Mouse (Mus musculus) cortical plate, adult 2 months (tissue): Measurements from ENCODE around the gene Ccl11. TPM values are rescaled to one million over a fixed set of nuclear protein-coding genes. Genes with fewer than 3 reads are reported as not detected.

Experiments
- H3K27ac ChIP-seq: fragments of 200-500 bp; 2 replicates; pipeline ENCODE4 v1.5.1; 2012; ENCODE audit warnings: low read length, control low read depth, inconsistent platforms; ENCODE audit not compliant: insufficient read depth
- H3K4me1 ChIP-seq: fragments of 200-500 bp; 2 replicates; pipeline ENCODE4 v1.6.1; 2011; ENCODE audit warnings: low read length; ENCODE audit not compliant: control insufficient read depth, insufficient read depth
- H3K4me3 ChIP-seq: fragments of 200-500 bp; 2 replicates; pipeline ENCODE4 v1.5.1; 2011; ENCODE audit warnings: mild to moderate bottlenecking, low read length, control low read depth; ENCODE audit not compliant: insufficient read depth
- CTCF ChIP-seq: fragments of 200-500 bp; IDR thresholded peaks from 2 replicates; pipeline ENCODE4 v1.5.1; 2011; ENCODE audit warnings: mild to moderate bottlenecking, control low read depth, low read length; ENCODE audit not compliant: insufficient read depth; ENCODE audit errors: extremely low read depth
- POLR2A ChIP-seq: fragments of 200-500 bp; IDR thresholded peaks from 2 replicates; pipeline ENCODE4 v1.6.1; 2011; ENCODE audit warnings: mild to moderate bottlenecking, low read length, control low read depth; ENCODE audit not compliant: insufficient read depth; ENCODE audit errors: extremely low read depth
- polyA plus RNA-seq: library from polyadenylated mRNA; depleted of rRNA; stranded (reverse); fragments of >200 nt; gene quantifications from 2 replicates; pipeline ENCODE4 v1.2.3, GENCODE M21; 2012; rRNA removed

Gene Ccl11
- polyA plus RNA-seq, 1 experiment = not detected

DNA sequence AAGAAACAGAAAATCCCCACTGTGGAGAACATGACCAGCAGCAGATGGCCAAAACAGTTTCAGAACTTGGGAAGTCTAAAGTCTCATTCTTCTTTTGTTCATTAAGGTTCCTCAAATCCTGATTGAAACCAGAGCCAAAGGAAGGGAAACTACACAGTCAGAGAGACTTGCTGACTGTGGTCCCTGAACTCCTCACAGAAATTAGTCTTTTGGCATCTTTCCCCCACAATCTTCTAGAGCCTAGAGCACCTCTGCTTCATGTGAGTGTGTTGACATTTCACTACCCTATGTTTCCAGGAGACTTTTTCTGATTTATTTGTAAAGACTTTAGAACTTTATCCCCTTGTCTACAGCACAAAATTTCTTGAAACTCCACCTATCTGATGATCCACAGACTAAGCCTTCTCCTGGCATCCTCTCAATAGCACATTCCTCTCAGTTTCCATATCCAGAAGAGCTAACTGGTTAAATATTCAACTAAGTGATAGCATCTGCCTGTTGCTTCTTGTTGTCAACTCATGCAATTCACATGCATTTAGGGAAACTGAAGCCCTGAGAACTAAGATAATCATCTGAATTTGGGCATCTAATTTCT lies 20.6 kb downstream of the Ccl11 start:
- TF ChIP-seq CTCF (no peak), POLR2A (no peak)
- Histone ChIP-seq H3K4me3 (no peak overlapping the region), H3K4me1 (no peaks in the 10 kb centered on the region), H3K27ac (no peak overlapping the region)

DNA sequence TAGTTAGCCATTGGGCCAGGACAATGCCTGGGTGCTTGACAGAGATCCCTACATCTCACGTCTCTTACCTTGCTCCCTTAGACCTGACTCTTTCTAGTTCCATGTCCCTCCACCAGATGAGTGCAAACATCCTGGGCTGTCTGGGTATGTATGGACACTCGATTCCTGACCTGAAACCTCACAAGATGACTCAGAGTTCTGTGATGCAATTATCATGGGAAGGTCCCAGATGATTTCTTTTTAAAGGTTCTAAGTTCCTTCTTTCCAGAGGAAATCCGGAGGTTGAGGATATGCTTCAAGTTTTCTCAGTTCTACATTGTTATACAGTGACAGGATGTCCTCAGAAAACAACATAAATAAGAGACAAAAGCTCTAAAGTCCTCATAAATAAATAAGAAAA lies 23.2 kb downstream of the Ccl11 start:
- H3K27ac ChIP-seq = no peak overlapping the region
- H3K4me1 ChIP-seq = no peaks in the 10 kb centered on the region
- TF ChIP-seq CTCF = no peak
- no peak for TF ChIP-seq POLR2A
- no peak overlapping the region for H3K4me3 ChIP-seq

DNA sequence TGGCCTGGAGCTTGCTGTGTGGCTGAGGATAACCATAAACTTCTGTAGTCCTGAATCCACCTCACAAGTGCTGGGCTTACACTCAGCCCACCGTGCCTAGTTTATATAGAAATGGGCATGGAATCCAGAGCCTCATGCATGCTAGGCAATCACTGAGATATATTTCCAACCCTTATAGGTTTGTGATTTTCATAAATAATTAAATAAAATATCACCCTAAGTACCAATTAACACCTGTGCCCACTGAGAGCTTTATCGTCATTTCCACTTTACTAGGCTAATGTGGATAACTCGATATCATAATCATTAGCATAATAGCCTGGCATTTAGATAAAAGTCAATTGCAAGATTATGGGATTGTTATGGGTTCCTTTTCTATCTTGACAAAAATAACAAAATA lies 26.7 kb downstream of the Ccl11 start:
- H3K4me3 ChIP-seq = no peak overlapping the region
- no peaks in the 10 kb centered on the region for H3K4me1 ChIP-seq
- H3K27ac ChIP-seq = no peak overlapping the region
- TF ChIP-seq CTCF (no peak), POLR2A (no peak)

DNA sequence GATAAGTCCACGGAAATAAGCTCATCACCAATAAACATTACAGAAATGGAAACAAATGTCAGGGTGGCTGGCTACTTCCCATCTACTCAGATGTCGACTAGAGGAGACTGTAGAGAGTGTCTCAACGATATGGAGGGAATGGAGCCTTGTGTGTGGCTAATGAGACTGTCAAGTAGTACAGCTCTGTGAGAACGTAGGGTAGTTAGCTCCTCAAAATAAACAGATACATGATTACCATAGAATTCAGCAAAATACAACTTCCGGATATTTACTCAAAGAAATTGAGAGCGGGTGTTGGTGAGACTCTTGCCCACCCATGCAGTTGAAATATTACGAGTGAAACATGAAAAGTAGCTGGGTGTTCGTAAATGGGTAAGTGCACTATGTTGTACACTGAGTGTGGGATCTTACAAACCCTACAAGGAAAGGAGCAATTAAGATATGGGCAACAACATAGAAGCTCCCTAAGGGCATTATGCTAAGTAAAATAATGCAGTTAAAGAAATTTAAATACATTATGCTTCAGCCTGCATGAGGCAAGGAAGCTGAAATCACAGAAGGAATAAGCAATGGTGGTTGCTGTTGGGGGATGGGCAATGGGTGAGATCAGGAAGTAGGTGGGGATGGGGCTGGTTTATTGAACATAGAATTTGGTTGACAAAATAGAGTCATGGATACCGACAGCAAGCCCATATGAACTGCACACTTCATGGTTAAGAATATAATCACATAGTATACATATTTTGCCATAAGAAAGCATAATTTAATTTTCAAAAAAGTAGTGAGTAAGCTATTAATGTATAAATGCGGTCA lies 42.1 kb downstream of the Ccl11 start:
- no peak overlapping the region for H3K27ac ChIP-seq
- no peaks in the 10 kb centered on the region for H3K4me1 ChIP-seq
- TF ChIP-seq CTCF = no peak
- no peak for TF ChIP-seq POLR2A
- H3K4me3 ChIP-seq = no peak overlapping the region

DNA sequence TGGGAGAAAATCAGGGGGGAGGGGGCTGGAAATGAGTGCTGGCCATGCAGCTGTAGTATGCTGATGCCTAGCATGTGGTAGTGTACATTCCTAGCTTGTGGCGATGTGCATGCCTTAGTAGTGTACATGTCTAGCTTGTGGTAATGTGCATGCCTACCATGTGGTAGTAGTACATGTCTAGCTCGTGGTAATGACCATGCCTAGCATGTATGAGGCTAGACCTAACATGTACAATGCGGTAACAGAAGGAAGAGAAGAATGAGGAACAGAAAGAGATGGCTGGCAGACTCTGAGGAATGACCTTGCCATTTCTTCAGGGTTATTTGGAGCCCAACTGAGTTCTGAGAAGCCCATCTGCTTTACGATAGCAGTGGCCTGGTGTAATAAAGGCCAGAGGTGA lies 43.5 kb downstream of the Ccl11 start:
- Histone ChIP-seq H3K27ac (no peak overlapping the region), H3K4me3 (no peak overlapping the region), H3K4me1 (no peaks in the 10 kb centered on the region)
- no peak for TF ChIP-seq POLR2A
- no peak for TF ChIP-seq CTCF

DNA sequence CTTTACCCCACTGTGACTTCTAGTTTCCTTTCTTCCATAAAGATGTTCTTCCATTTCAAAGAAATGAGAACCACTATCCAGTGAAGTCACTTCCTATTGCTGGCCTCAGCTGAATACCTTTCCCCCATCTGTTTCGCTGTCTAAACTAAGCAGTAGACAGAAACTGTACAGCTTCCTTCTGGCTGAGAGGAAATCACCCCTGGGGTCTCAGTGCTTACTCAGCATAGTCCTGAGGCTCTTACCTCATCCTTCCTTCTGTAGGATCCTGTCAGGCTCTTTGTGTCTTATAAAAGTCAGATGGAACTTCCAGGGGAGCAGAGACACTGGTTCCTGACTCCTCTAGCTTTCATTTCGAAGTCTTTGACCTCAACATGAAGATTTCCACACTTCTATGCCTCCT lies 43.9 kb downstream of the Ccl11 start, which contains the start of gene Ccl12:
TSS of gene Ccl12 (plus strand) at position 317 of the 400 bp plus-strand sequence.
- H3K4me1 ChIP-seq = no peaks in the 10 kb centered on the region
- no peak for TF ChIP-seq CTCF
- no peak for TF ChIP-seq POLR2A
- H3K4me3 ChIP-seq = no peak within 1 kb of the TSS
- H3K27ac ChIP-seq = 0 out of 2 replicates have a peak within 1 kb of the TSS, but pooled peaks have one; percentile 59

DNA sequence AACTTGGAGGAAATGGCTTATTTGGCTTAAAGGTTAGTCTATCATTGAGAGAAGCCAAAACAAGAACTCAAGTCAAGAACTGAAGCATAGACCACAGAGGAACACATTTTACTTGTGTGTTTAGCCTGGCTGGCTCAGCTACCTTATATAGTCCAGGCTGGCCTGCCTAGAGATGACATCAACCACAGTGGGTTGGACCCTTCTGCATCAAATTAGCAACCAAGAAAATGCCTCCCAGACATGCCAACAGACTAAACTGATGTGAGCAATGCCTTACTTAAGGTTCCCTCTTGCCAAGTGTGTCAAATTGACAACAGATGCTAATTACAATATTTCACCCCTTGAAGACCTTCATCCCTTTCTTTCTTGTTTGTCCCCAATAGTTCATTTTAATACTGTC lies 52.0 kb downstream of the Ccl11 start:
- no peak for TF ChIP-seq CTCF
- TF ChIP-seq POLR2A = no peak

DNA sequence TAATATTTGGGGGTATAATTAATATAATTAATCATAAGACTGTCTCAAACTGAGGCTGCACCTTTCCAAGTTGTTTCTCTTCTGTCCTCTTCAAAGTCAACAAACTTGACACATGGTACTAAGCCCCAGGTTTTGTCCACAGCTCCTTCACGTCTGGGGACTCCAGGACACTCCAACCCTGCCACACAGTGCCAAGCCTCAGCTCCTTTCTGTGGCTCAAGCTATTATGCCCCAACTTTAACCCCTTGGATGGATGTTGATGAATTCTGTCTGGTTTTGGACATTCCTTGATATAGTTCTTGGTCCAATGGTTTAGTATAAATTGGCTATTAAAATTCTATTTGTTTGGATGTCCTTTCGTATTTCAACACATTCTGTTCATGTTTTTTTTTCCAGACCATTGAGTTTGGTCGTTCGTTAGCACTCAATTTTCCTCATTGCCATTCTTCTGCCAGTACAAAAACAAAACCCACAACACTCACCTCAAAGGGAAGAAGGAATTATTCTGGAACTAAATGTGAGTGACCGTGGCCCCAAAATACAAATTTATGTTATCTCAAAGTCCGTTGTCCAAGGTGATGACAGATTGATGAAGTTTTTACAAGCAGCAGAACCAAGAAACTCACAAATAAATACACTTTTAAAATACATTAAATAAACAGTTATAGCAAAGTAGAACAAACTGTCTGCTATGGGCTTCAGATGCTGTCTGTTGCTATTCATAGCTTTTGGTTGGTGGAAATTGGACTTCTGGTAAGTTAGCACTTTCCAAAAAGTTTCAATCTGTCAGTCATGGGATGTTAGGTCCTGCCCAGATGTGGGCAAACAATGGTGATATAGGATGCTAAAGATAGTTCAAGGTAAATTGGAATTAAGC lies 53.0 kb downstream of the Ccl11 start:
- Histone ChIP-seq H3K4me1 (no peaks in the 10 kb centered on the region), H3K4me3 (no peak overlapping the region), H3K27ac (no peak overlapping the region)
- no peak for TF ChIP-seq POLR2A
- TF ChIP-seq CTCF = no peak

More for the DNA sequence above, 52.0 kb downstream of the Ccl11 start:
- H3K4me3 ChIP-seq = no peak overlapping the region
- no peaks in the 10 kb centered on the region for H3K4me1 ChIP-seq
- no peak overlapping the region for H3K27ac ChIP-seq

Other genes with a start within 250 kb of the Ccl11 start
- 0.02 and 0.04 TPM in 2 replicates for gene 5530401A14Rik, start 197.2 kb upstream of the Ccl11 start, polyA plus RNA-seq
- gene Asic2, start 89.4 kb upstream of the Ccl11 start, polyA plus RNA-seq = 51.8 and 53.6 TPM in 2 replicates
- 0.19 TPM in 1 of 2 replicates, not detected in the other for gene Ccl2, start 22.3 kb upstream of the Ccl11 start, polyA plus RNA-seq
- gene Gm17268, start 19.3 kb upstream of the Ccl11 start, polyA plus RNA-seq = not detected in 2 replicates
- gene Ccl7, start 12.1 kb upstream of the Ccl11 start, polyA plus RNA-seq = 0.19 TPM in 1 of 2 replicates, not detected in the other
- 1.0 and 1.8 TPM in 2 replicates for gene Ccl12, start 44.0 kb downstream of the Ccl11 start, polyA plus RNA-seq
- gene Ccl8, start 57.4 kb downstream of the Ccl11 start, polyA plus RNA-seq = not detected in 2 replicates
- not detected in 2 replicates for gene Ccl1, start 247.9 kb downstream of the Ccl11 start, polyA plus RNA-seq